Mouse (Mus musculus) spleen, postnatal 0 days (tissue): ENCODE measurements around the gene Tmco4. TPM values are rescaled to one million over a fixed set of nuclear protein-coding genes. Genes with fewer than 3 reads are reported as not detected.

Source experiments
- polyA plus RNA-seq: library from polyadenylated mRNA; unstranded; fragments of >200 nt; fragmentation: Nextera tagmentation; extraction: Ambion mirVana; gene quantifications from 2 replicates; pipeline ENCODE4 v1.2.1, GENCODE M21; 2015

Gene Tmco4
- 3.2 and 3.9 TPM in 2 replicates for polyA plus RNA-seq

DNA sequence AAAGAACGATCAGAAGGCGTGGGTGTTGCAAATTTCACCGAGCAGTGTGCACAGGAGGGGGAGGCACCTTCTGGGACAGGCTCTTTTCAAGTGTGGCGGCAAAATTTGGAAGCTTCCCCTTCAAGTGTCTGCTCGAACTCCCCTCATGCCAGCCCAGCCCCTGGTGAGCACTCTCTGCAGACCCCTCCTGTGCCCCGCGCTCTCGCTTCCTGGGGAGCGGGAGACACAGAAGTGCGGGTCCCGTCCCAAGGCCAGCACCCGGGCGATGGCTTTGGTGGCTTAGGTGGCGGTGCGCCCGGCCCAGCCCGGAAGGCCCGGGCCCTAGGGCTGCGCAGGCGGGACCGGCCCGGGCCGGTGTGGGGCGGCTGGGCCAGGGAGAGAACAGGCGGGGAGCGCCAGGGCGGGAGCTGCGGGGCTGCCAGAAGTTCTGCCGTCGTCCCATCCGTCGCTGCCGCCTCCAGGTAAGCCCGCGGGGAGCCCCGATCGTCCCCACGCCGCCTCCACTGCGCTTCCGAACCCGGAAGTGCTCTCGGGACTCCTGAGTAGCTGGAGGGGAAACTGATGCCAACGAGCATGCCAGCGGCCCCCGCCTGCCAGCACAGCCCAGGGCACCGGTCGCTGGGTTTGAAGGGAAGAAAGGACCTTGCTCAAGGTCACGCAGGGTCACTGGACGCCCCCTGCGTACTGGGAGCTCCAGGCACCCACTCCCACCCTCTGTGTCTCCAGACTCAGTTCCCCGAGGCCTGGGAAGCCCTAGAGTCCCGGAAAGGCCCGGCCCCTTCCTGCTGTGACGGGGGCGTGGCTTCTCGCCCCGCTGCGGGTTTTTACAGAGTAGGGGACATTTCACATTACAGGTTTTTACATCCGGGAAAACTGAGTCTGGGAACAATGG is at the start of gene Tmco4:
Gene Tmco4, plus strand, starts transcription at position 62 of the 892 bp plus-strand sequence.

GRCm38 (mm10) chr4:138966866-138967265 is 5.8 kb upstream of the Tmco4 start, which contains the start of gene Rnf186:
Rnf186 (plus strand) TSS chr4:138967112.

DNA sequence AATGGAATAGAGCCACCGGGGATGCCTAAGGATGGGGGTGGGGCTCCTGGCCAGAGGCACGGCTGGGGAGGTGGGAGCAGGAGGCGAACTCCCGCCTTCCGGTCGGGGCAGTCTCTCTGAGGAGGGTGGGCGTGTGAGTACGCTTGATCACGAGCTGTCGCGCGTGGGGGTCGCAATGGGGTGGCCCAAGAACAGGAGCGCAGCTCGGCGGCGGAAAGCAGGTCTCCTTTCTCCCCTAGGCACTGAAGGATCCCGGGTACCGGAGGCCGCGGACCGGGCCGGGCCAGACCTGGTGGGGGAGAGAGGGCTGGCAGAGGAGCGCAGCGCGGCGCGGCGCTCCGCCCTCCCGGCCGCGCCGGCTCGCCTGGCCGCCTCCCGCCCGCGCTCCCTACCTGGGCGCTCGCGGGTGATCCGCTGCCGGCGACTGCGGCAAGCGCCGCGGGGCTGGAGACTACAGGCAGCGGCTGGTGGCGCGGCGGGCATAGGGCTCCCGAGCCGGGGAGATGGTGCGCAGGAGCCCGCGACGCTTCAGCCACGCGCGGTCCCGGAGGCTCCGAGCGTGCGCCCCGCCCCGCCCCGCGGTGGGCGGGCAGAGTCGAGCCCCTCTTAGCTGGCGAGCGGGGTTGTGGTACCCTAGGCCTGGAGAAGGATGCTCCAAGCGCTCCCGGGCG is 102.5 kb downstream of the Tmco4 start, which contains the start of gene Htr6:
Gene Htr6, minus strand, starts transcription at position 530 of the 671 bp plus-strand sequence.

GRCm38 (mm10) chr4:139092356-139093195 is 119.9 kb downstream of the Tmco4 start, which contains the start of gene Nbl1:
Nbl1 (minus strand) TSS chr4:139092993.

Other genes starting within 250 kb of the Tmco4 start
- gene Pla2g2c, start 248.1 kb upstream of the Tmco4 start, polyA plus RNA-seq: 0.10 and 0.15 TPM in 2 replicates
- 0.08 and 0.17 TPM in 2 replicates for gene Ubxn10, start 235.7 kb upstream of the Tmco4 start, polyA plus RNA-seq
- gene Pla2g2f, start 215.3 kb upstream of the Tmco4 start, polyA plus RNA-seq: not detected in 2 replicates
- 0.07 TPM in 1 of 2 replicates, not detected in the other for gene Pla2g2d, start 197.2 kb upstream of the Tmco4 start, polyA plus RNA-seq
- gene Pla2g5, start 109.4 kb upstream of the Tmco4 start, polyA plus RNA-seq: 0.25 TPM in 1 of 2 replicates, not detected in the other
- gene Gm13030, start 98.9 kb upstream of the Tmco4 start, polyA plus RNA-seq: not detected in 2 replicates
- gene Pla2g2e, start 94.9 kb upstream of the Tmco4 start, polyA plus RNA-seq: not detected in 2 replicates
- gene Otud3, start 58.9 kb upstream of the Tmco4 start, polyA plus RNA-seq: 1.6 and 1.8 TPM in 2 replicates
- not detected in 2 replicates for gene Rnf186, start 5.8 kb upstream of the Tmco4 start, polyA plus RNA-seq
- not detected in 2 replicates for gene Htr6, start 102.7 kb downstream of the Tmco4 start, polyA plus RNA-seq
- 26.7 and 33.5 TPM in 2 replicates for gene Nbl1, start 120.1 kb downstream of the Tmco4 start, polyA plus RNA-seq
- gene Minos1, start 158.2 kb downstream of the Tmco4 start, polyA plus RNA-seq: 465 and 495 TPM in 2 replicates
- 193 and 226 TPM in 2 replicates for gene Capzb, start 220.0 kb downstream of the Tmco4 start, polyA plus RNA-seq